Mouse (Mus musculus): ENCODE measurements around the gene Ift52. TPM values are rescaled to one million over a fixed set of nuclear protein-coding genes. Genes with fewer than 3 reads are reported as not detected.
A peak's percentile ranks its signal among the peaks of the same experiment; 100 is the strongest.

Gene Ift52
- polyA plus RNA-seq, 1 experiment: 25.4 TPM

DNA sequence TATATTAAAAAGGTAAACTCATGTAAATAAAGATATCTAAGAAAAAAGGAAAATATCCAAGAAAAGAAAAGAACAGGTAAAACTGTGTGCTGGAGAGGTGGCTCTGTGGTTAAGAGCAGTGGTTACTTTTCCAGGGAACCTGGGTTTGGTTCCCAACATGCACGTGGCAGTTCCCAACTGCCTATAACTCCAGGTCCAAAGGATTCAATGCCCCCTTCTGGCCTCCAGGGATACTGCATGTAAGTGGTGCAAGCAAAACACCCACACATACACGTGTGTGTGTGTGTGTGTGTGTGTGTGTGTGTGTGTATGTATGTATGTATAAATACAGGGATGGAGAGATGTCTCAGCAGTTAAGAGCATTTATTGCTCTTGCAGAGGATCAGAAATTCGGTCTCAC, 17.4 kb upstream of the Ift52 start:
- H3K4me3 ChIP-seq (replicated peaks; ENCODE audit: extremely low read depth, low read depth, low read length): no peak overlapping the region
- peak; percentile 60 for TF ChIP-seq CTCF (IDR thresholded peaks at IDR 0.05; ENCODE audit: insufficient read depth, low read length)
- no peak for TF ChIP-seq POLR2A (IDR thresholded peaks at IDR 0.05; ENCODE audit: borderline replicate concordance, extremely low read depth, low read depth, low read length)
- WGBS: 27% methylated on average over 3 of the region's 3 CpGs

DNA sequence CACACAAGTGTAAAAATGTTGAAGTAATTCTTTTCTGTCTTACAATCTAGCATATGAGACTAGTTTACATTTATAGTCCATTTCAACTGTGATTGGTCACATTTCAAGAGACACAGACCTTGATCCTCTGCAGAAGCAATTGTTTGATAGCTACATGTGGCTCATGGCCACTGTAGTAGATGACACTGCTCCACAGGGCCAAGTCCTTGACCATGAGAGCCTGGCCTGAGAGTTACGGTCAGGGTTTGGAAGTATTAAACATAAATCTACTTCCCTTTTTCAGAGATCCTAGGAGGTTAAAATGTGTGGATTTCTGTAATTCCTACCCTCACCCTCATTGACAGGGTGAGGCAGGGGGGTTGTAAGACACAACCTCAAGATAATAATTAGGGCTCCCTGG, 16.1 kb upstream of the Ift52 start:
- TF ChIP-seq POLR2A (IDR thresholded peaks at IDR 0.05; ENCODE audit: borderline replicate concordance, extremely low read depth, low read depth, low read length): no peak
- TF ChIP-seq CTCF (IDR thresholded peaks at IDR 0.05; ENCODE audit: insufficient read depth, low read length): no peak
- 91% methylated on average over 1 of the region's 1 CpGs for WGBS
- peaks cover 3% of the 10 kb centered on the region; the same call in 1 of the 2 replicates for H3K4me1 ChIP-seq (ENCODE audit: control insufficient read depth, insufficient read depth, low read length)
- no peak for DNase-seq
- no peak overlapping the region for H3K4me3 ChIP-seq (replicated peaks; ENCODE audit: extremely low read depth, low read depth, low read length)

More for the DNA sequence above, 17.4 kb upstream of the Ift52 start:
- H3K4me1 ChIP-seq (ENCODE audit: control insufficient read depth, insufficient read depth, low read length): peaks cover 3% of the 10 kb centered on the region; the same call in 1 of the 2 replicates
- peak; percentile 34 for DNase-seq

DNA sequence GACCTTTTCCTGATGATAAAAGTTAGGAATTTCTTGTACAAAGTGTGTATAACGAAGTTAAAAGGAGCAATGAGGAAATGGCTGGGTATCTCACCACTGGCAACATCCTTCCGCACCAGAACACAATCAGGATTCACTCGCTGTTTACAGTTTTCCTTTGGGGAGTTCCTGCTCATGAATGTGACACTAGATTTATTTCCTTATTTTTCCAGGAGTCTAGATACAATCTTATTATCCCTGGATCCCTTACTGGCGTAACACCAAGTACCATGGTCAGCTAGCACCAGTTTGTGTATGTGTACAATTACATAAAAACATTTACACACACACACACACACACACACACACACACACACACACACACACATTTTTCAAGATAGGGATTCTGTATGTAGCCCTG, 9.9 kb upstream of the Ift52 start:
- Histone ChIP-seq H3K4me3 (replicated peaks; ENCODE audit: extremely low read depth, low read depth, low read length) (no peak overlapping the region), H3K4me1 (ENCODE audit: control insufficient read depth, insufficient read depth, low read length) (no peaks in the 10 kb centered on the region)
- no peak for TF ChIP-seq POLR2A (IDR thresholded peaks at IDR 0.05; ENCODE audit: borderline replicate concordance, extremely low read depth, low read depth, low read length)
- TF ChIP-seq CTCF (IDR thresholded peaks at IDR 0.05; ENCODE audit: insufficient read depth, low read length): no peak
- no peak for DNase-seq
- 50% methylated on average over 4 of the region's 4 CpGs for WGBS

DNA sequence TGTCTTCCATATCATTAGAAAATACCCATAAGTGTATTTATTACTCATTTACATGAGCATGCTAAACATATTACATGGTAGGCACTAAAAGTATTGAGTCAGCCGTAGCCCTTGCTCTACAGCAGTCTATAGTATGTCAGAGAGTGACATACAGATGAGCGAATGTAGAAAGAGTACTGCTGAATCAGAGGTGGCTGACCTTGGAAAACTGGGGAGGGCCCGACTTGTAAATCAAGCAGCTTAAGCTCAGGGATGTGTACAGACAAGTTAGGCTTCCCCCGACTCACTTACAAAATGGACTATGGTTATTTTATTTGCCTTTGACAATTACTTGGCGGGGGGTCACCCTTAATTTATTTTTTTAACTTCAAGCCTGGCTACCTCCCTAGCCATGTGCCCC, 14.1 kb downstream of the Ift52 start:
- H3K4me1 ChIP-seq (ENCODE audit: control insufficient read depth, insufficient read depth, low read length): no peaks in the 10 kb centered on the region
- WGBS: 94% methylated on average over 5 of the region's 5 CpGs
- TF ChIP-seq CTCF (IDR thresholded peaks at IDR 0.05; ENCODE audit: insufficient read depth, low read length): no peak
- TF ChIP-seq POLR2A (IDR thresholded peaks at IDR 0.05; ENCODE audit: borderline replicate concordance, extremely low read depth, low read depth, low read length): no peak
- no peak for DNase-seq
- H3K4me3 ChIP-seq (replicated peaks; ENCODE audit: extremely low read depth, low read depth, low read length): no peak overlapping the region

DNA sequence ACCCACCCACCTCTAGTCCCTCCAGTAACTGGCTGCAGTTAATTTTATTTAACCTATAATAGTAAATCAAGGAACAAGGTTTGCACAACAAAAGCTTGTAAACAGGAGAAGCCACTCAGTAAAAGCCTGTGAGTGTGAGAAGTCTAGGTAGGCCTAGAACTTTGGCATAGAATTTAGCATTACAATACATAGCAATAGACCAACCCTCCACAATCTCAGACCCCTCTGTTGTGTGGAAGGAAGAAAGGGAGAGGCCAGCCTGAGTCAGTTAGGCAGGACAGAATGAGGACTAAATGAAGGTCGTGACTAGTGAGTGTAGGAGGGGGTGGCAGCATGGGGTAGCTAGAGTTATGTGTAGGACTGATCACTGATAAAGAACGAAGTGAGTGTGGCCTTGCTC, 14.6 kb downstream of the Ift52 start:
- DNase-seq: no peak
- no peak overlapping the region for H3K4me3 ChIP-seq (replicated peaks; ENCODE audit: extremely low read depth, low read depth, low read length)
- 83% methylated on average over 2 of the region's 2 CpGs for WGBS
- TF ChIP-seq CTCF (IDR thresholded peaks at IDR 0.05; ENCODE audit: insufficient read depth, low read length) (no peak), POLR2A (IDR thresholded peaks at IDR 0.05; ENCODE audit: borderline replicate concordance, extremely low read depth, low read depth, low read length) (no peak)
- no peaks in the 10 kb centered on the region for H3K4me1 ChIP-seq (ENCODE audit: control insufficient read depth, insufficient read depth, low read length)

DNA sequence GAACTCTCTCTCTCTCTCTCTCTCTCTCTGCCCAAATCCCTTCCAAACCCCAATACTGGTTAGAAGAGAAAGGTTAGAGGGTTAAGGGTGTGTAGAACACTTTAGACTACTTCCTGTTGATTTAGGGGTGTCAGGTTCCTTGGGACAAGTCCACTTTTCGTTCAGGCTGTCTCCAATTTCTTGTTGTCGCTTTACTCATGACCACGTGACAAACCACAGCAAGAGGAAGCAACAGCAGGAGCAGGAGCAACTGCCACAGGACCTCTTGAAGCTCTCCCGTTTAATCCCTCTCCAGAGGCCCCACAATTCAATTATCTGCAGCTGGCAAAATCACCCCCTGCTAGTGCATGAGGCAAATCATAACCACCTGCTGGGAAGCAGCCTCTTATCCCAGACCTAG, 15.5 kb downstream of the Ift52 start:
- no peak for DNase-seq
- TF ChIP-seq CTCF (IDR thresholded peaks at IDR 0.05; ENCODE audit: insufficient read depth, low read length) (no peak), POLR2A (IDR thresholded peaks at IDR 0.05; ENCODE audit: borderline replicate concordance, extremely low read depth, low read depth, low read length) (no peak)
- Histone ChIP-seq H3K4me3 (replicated peaks; ENCODE audit: extremely low read depth, low read depth, low read length) (no peak overlapping the region), H3K4me1 (ENCODE audit: control insufficient read depth, insufficient read depth, low read length) (no peaks in the 10 kb centered on the region)
- 53% methylated on average over 4 of the region's 4 CpGs for WGBS

DNA sequence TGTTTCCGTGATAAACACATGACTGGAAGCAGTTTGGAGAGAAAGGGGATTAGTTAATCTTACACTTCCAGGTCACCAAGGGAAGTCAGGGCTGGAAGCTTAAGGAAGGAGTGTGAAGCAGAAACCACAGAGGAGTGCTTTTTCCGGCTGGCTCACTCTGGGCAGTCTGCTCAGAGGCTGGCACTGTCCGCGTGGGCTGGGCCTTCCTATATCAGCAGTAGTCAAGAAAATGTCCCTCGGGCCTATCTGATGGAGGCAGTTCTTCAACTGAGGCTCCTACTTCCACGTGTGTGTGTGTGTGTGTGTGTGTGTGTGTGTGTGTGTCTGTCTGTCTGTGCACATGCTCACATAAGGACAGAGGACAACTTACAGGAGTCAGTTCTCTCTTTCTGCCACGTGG, 22.8 kb downstream of the Ift52 start:
- 85% methylated on average over 7 of the region's 7 CpGs for WGBS
- DNase-seq: no peak
- H3K4me3 ChIP-seq (replicated peaks; ENCODE audit: extremely low read depth, low read depth, low read length): no peak overlapping the region
- H3K4me1 ChIP-seq (ENCODE audit: control insufficient read depth, insufficient read depth, low read length): peaks cover 3% of the 10 kb centered on the region; the same call in 1 of the 2 replicates
- TF ChIP-seq CTCF (IDR thresholded peaks at IDR 0.05; ENCODE audit: insufficient read depth, low read length): no peak
- TF ChIP-seq POLR2A (IDR thresholded peaks at IDR 0.05; ENCODE audit: borderline replicate concordance, extremely low read depth, low read depth, low read length): no peak

DNA sequence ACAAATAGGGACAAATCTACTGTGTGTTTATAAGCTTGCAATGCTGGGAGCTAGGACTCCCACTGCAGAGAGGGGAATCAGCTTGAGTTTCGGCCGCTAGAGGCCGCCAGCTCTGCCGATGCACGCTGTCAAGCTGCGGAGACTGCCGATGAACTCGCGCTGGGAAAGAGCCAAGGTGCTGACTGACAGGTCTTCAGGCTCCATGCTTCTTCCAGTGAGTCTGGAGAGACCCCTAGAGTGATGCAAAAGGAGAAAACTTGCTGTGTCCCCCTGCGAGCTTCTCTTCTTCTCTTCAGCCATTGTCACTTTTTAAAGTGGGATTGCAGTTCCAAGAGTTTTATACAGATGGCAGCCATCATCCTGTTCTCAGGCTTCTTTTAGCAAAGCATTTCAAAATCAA, 31.0 kb downstream of the Ift52 start:
- WGBS: 2% methylated on average over 10 of the region's 10 CpGs
- peak; percentile 72 for DNase-seq
- Histone ChIP-seq H3K4me1 (ENCODE audit: control insufficient read depth, insufficient read depth, low read length) (peaks cover 9% of the 10 kb centered on the region), H3K4me3 (replicated peaks; ENCODE audit: extremely low read depth, low read depth, low read length) (no peak overlapping the region)
- TF ChIP-seq CTCF (IDR thresholded peaks at IDR 0.05; ENCODE audit: insufficient read depth, low read length) (peak; percentile 84), POLR2A (IDR thresholded peaks at IDR 0.05; ENCODE audit: borderline replicate concordance, extremely low read depth, low read depth, low read length) (no peak)

DNA sequence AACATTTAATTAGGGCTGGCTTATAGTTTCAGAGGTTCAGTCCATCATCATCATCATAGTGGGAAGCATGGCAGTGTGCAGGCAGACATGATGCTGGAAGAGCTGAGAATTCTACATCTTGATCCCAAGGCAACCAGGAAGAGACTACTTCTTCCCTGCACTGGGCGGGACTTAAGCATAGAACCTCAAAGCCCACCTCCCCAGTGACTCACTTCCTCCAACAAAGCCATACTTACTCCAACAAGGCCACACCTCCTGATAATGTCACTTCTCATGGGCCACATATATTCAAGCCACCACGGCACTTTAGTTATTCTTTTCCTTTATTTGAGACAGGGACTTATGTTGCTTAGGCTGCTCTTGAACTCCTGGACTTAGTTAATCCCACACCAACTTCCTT, 32.0 kb downstream of the Ift52 start:
- TF ChIP-seq CTCF (IDR thresholded peaks at IDR 0.05; ENCODE audit: insufficient read depth, low read length) (no peak), POLR2A (IDR thresholded peaks at IDR 0.05; ENCODE audit: borderline replicate concordance, extremely low read depth, low read depth, low read length) (no peak)
- Histone ChIP-seq H3K4me1 (ENCODE audit: control insufficient read depth, insufficient read depth, low read length) (peaks cover 9% of the 10 kb centered on the region), H3K4me3 (replicated peaks; ENCODE audit: extremely low read depth, low read depth, low read length) (no peak overlapping the region)
- WGBS: 86% methylated on average over 2 of the region's 2 CpGs
- DNase-seq: no peak

DNA sequence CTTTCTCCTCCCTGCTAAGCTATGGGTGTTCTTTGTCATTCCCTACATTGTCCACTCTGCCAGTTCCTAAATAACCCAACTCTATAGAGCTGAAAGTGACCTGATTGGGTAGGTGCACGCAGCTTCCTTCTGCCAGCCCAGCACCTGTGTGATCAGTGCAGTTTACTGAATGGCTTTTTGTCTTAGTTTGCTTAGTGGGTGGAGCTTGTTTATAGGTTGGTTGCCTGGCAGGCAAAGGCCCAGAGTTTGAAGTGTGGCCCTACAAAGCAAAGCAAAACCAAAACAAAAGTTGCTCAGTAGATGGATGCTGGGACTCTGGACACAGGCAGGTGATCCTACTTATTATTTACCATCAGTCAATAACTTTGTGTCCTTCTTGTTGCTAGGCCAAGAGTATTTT, 34.5 kb downstream of the Ift52 start:
- Histone ChIP-seq H3K4me3 (replicated peaks; ENCODE audit: extremely low read depth, low read depth, low read length) (no peak overlapping the region), H3K4me1 (ENCODE audit: control insufficient read depth, insufficient read depth, low read length) (no peaks in the 10 kb centered on the region)
- TF ChIP-seq CTCF (IDR thresholded peaks at IDR 0.05; ENCODE audit: insufficient read depth, low read length): no peak
- no peak for TF ChIP-seq POLR2A (IDR thresholded peaks at IDR 0.05; ENCODE audit: borderline replicate concordance, extremely low read depth, low read depth, low read length)
- 50% methylated on average over 1 of the region's 1 CpGs for WGBS
- no peak for DNase-seq
